Mouse (Mus musculus) C2C12 (cell line): Measurements from ENCODE around the gene Gstp2.

Experiments used
- CTCF ChIP-seq: IDR thresholded peaks from one replicate; pipeline ENCODE4 v1.5.1; 2011; ENCODE audit not compliant: control insufficient read depth, insufficient read depth, insufficient read length
- MYOG ChIP-seq: IDR thresholded peaks from one replicate; pipeline ENCODE4 v1.6.1; 2011; ENCODE audit not compliant: control insufficient read depth, insufficient read length; ENCODE audit errors: extremely low read depth

DNA sequence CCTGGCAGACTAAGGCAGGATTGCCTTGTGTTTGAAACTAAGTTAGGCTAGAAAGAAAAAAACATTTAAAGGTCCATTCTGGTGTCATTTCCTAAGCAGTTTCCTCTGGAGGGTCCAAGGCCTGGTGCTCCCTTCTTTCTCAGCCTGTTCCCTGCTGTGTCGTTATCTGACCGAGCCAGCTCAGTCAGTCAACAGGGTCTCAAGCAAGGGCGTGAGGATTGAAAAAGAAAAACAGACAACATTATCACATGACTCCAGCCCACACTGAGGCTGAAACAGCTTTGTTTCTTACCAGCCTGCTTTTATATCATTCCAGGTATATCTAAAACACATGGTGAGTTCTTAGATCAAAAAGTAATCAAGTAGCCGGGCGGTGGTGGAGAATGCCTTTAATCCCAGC is 30.2 kb downstream of the Gstp2 start:
- no peak for TF ChIP-seq CTCF
- no peak for TF ChIP-seq MYOG
